Mouse (Mus musculus): Measurements from ENCODE around the gene Mnd1. TPM values are rescaled to one million over a fixed set of nuclear protein-coding genes. Genes with fewer than 3 reads are reported as not detected.

Mnd1 gene
- total and polyA plus RNA-seq, 3 experiments: 0.18 to 3.0 (median 2.0) TPM

GRCm38 (mm10) chr3:84038126-84038525 is 117.5 kb downstream of the Mnd1 start:
- Histone ChIP-seq H3K27ac (no peak overlapping the region), H3K27me3 (ENCODE audit: control insufficient read depth, insufficient read depth, low read length) (no peaks in the 10 kb centered on the region), H3K36me3 (ENCODE audit: control insufficient read depth, insufficient read depth, low read length) (no peaks in the 10 kb centered on the region; the same call in 1 of the 2 replicates), H3K4me1 (ENCODE audit: control insufficient read depth, insufficient read depth, low read length) (no peaks in the 10 kb centered on the region), H3K79me2 (replicated peaks; ENCODE audit: control insufficient read depth, insufficient read depth, low read length) (no peaks in the 10 kb centered on the region; the same call in 1 of the 2 replicates), H3K4me3 (no peak overlapping the region; the same call in 1 of the 2 replicates), H3K9ac (ENCODE audit: low read depth, low read length) (no peak overlapping the region)
- intact Hi-C loops (cut with DNase I): loop anchor here (5.0 kb wide), 2 partner anchors 36 to 119 kb away; partner anchors contain the start of gene Mnd1
- no peak for DNase-seq
- 55% methylated on average over 1 of the region's 1 CpGs for WGBS
- no peak for TF ChIP-seq CTCF (IDR thresholded peaks at IDR 0.05)
- no peak for TF ChIP-seq POLR2A (IDR thresholded peaks at IDR 0.05; ENCODE audit: insufficient read depth, low read depth, low read length)
- no peak for TF ChIP-seq EP300 (IDR thresholded peaks at IDR 0.05; ENCODE audit: insufficient read depth, low read depth, low read length)

Other genes starting within 250 kb of the Mnd1 start
- 10 to 100 TPM; 22.0 to 23.4 TPM for gene Tmem131l, start 115.6 kb downstream of the Mnd1 start, total RNA-seq (2021)
- 17.3 and 18.1 TPM in 2 replicates for gene Tmem131l, start 115.6 kb downstream of the Mnd1 start, polyA plus RNA-seq (2012; rRNA removed)
- not detected for gene Gm6525, start 18.3 kb upstream of the Mnd1 start, total RNA-seq (2021)
- not detected in 2 replicates for gene Gm6525, start 18.3 kb upstream of the Mnd1 start, polyA plus RNA-seq (2012; rRNA removed)
- 1 to 10 TPM; 4.7 to 5.2 TPM for gene Trim2, start 151.1 kb upstream of the Mnd1 start, total RNA-seq (2021)
- 5.7 and 5.8 TPM in 2 replicates for gene Trim2, start 151.1 kb upstream of the Mnd1 start, polyA plus RNA-seq (2012; rRNA removed)

All from heart, adult 2 months (tissue).